Mouse (Mus musculus): ENCODE measurements around the gene Gm9913. TPM values are rescaled to one million over a fixed set of nuclear protein-coding genes. Genes with fewer than 3 reads are reported as not detected.

Gene Gm9913
- polyA plus RNA-seq, 1 experiment from 2014 or later, result 0.36 TPM

- H3K9me3 ChIP-seq (ENCODE audit: control insufficient read depth, low read length), result no peaks in the 10 kb centered on the region
- no peak overlapping the region for H3K4me2 ChIP-seq (ENCODE audit: low read length)
- ATAC-seq (ENCODE audit: insufficient number of reproducible peaks, insufficient read depth, low FRiP score, low read depth), result no peak
- no peak overlapping the region for H3K9ac ChIP-seq (ENCODE audit: low read length)
- H3K4me3 ChIP-seq (ENCODE audit: control insufficient read depth in 1 of 2, insufficient read depth in 1 of 2, low read depth in 1 of 2, low read length in 2 of 2), result no peak overlapping the region
- peaks cover 8 to 21% of the 10 kb centered on the region in 2 experiments; a peak in 3 of 4 replicates for H3K4me1 ChIP-seq (ENCODE audit: control insufficient read depth in 2 of 2, insufficient read depth in 2 of 2, low read length in 2 of 2)
- no peaks in the 10 kb centered on the region for H3K27me3 ChIP-seq (ENCODE audit: control insufficient read depth, insufficient read depth, low read length)
- H3K36me3 ChIP-seq (ENCODE audit: control insufficient read depth, insufficient read depth, low read length), result no peaks in the 10 kb centered on the region
- peak overlapping the region in 1 of 2 experiments; percentile 27; a peak in 1 of 4 replicates for H3K27ac ChIP-seq (replicated peaks in 1 of 2; ENCODE audit: control insufficient read depth in 1 of 2, insufficient read depth in 1 of 2, low read depth in 2 of 2, low read length in 2 of 2)
Measured at GRCm38 (mm10) chr2:125484164-125484563, 20.7 kb upstream of the Gm9913 start.

GRCm38 (mm10) chr2:125484910-125485309, 20.0 kb upstream of the Gm9913 start:
- no peak overlapping the region for H3K4me3 ChIP-seq (ENCODE audit: control insufficient read depth in 1 of 2, insufficient read depth in 1 of 2, low read depth in 1 of 2, low read length in 2 of 2)
- no peak overlapping the region; a peak in 1 of 4 replicates for H3K27ac ChIP-seq (replicated peaks in 1 of 2; ENCODE audit: control insufficient read depth in 1 of 2, insufficient read depth in 1 of 2, low read depth in 2 of 2, low read length in 2 of 2)
- H3K4me1 ChIP-seq (ENCODE audit: control insufficient read depth in 2 of 2, insufficient read depth in 2 of 2, low read length in 2 of 2), result peaks cover 8 to 17% of the 10 kb centered on the region in 2 experiments; a peak in 3 of 4 replicates
- no peak overlapping the region for H3K9ac ChIP-seq (ENCODE audit: low read length)
- no peaks in the 10 kb centered on the region for H3K27me3 ChIP-seq (ENCODE audit: control insufficient read depth, insufficient read depth, low read length)
- H3K36me3 ChIP-seq (ENCODE audit: control insufficient read depth, insufficient read depth, low read length), result no peaks in the 10 kb centered on the region
- H3K4me2 ChIP-seq (ENCODE audit: low read length), result no peak overlapping the region
- ATAC-seq (ENCODE audit: insufficient number of reproducible peaks, insufficient read depth, low FRiP score, low read depth), result no peak
- 60% methylated on average over 9 of the region's 9 CpGs for WGBS
- no peaks in the 10 kb centered on the region for H3K9me3 ChIP-seq (ENCODE audit: control insufficient read depth, low read length)

- 83% methylated on average over 1 of the region's 1 CpGs for WGBS
- Histone ChIP-seq H3K27ac (replicated peaks in 1 of 2; ENCODE audit: control insufficient read depth in 1 of 2, insufficient read depth in 1 of 2, low read depth in 2 of 2, low read length in 2 of 2) (no peak overlapping the region), H3K9ac (ENCODE audit: low read length) (no peak overlapping the region), H3K9me3 (ENCODE audit: control insufficient read depth, low read length) (no peaks in the 10 kb centered on the region), H3K27me3 (ENCODE audit: control insufficient read depth, insufficient read depth, low read length) (no peaks in the 10 kb centered on the region), H3K4me3 (ENCODE audit: control insufficient read depth in 1 of 2, insufficient read depth in 1 of 2, low read depth in 1 of 2, low read length in 2 of 2) (no peak overlapping the region), H3K4me2 (ENCODE audit: low read length) (no peak overlapping the region), H3K36me3 (ENCODE audit: control insufficient read depth, insufficient read depth, low read length) (no peaks in the 10 kb centered on the region), H3K4me1 (ENCODE audit: control insufficient read depth in 2 of 2, insufficient read depth in 2 of 2, low read length in 2 of 2) (peaks cover 7 to 9% of the 10 kb centered on the region in 2 experiments; a peak in 3 of 4 replicates)
- ATAC-seq (ENCODE audit: insufficient number of reproducible peaks, insufficient read depth, low FRiP score, low read depth), result no peak
Measured at GRCm38 (mm10) chr2:125489979-125490378, 14.9 kb upstream of the Gm9913 start.

DNA sequence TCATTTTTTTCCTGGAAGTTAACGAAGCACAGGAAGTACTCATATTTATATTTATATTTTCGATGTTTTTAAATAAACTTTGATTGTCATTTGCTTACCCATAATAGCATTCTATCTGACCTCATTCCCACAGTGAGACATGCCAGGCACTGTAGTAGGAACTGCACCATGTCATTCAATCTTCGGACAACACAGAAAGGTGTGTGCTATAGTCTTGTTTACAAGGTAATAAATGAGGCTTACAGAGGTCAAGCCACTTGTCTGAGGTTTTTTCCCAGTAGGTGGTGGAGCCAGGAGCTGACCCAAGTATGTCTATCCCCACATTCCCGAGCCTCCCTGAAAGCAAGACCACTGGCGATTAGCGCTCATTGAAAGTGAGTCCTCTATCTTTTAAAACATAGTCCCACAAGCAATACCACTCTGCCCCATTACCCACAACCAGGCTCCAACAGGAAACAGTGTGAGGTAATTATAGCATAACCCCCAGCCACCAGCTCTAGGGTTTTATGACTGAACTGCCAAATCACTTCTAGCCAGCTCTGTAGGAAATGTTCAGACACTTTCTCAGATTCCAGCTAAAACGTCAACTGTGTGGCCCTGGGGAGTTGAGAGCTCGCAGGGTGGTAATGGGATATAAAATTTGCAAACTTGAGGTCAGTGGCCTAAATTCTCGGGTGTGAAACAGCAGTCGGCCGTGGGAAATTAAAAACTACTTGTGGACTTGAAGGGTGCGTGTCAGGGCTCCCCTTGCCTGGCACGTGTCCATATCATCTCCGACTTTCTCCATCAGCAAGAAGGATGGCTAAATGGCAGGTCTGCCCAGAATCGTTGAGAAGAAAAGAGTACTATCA, 12.6 kb upstream of the Gm9913 start:
- Histone ChIP-seq H3K4me3 (ENCODE audit: control insufficient read depth in 1 of 2, insufficient read depth in 1 of 2, low read depth in 1 of 2, low read length in 2 of 2) (no peak overlapping the region), H3K27me3 (ENCODE audit: control insufficient read depth, insufficient read depth, low read length) (no peaks in the 10 kb centered on the region), H3K4me1 (ENCODE audit: control insufficient read depth in 2 of 2, insufficient read depth in 2 of 2, low read length in 2 of 2) (peaks cover 6 to 8% of the 10 kb centered on the region in 2 experiments; a peak in 3 of 4 replicates), H3K27ac (replicated peaks in 1 of 2; ENCODE audit: control insufficient read depth in 1 of 2, insufficient read depth in 1 of 2, low read depth in 2 of 2, low read length in 2 of 2) (no peak overlapping the region; a peak in 1 of 4 replicates), H3K9me3 (ENCODE audit: control insufficient read depth, low read length) (no peaks in the 10 kb centered on the region), H3K4me2 (ENCODE audit: low read length) (no peak overlapping the region), H3K36me3 (ENCODE audit: control insufficient read depth, insufficient read depth, low read length) (peaks cover 1% of the 10 kb centered on the region; the same call in 1 of the 2 replicates), H3K9ac (ENCODE audit: low read length) (no peak overlapping the region)
- ATAC-seq (ENCODE audit: insufficient number of reproducible peaks, insufficient read depth, low FRiP score, low read depth), result no peak
- 61% methylated on average over 15 of the region's 15 CpGs for WGBS

GRCm38 (mm10) chr2:125494291-125494690, 10.6 kb upstream of the Gm9913 start:
- Histone ChIP-seq H3K27ac (replicated peaks in 1 of 2; ENCODE audit: control insufficient read depth in 1 of 2, insufficient read depth in 1 of 2, low read depth in 2 of 2, low read length in 2 of 2) (no peak overlapping the region), H3K36me3 (ENCODE audit: control insufficient read depth, insufficient read depth, low read length) (peaks cover 10% of the 10 kb centered on the region; the same call in 1 of the 2 replicates), H3K4me1 (ENCODE audit: control insufficient read depth in 2 of 2, insufficient read depth in 2 of 2, low read length in 2 of 2) (peaks cover 6 to 7% of the 10 kb centered on the region in 2 experiments; a peak in 3 of 4 replicates), H3K4me2 (ENCODE audit: low read length) (no peak overlapping the region), H3K9me3 (ENCODE audit: control insufficient read depth, low read length) (no peaks in the 10 kb centered on the region), H3K27me3 (ENCODE audit: control insufficient read depth, insufficient read depth, low read length) (no peaks in the 10 kb centered on the region), H3K4me3 (ENCODE audit: control insufficient read depth in 1 of 2, insufficient read depth in 1 of 2, low read depth in 1 of 2, low read length in 2 of 2) (no peak overlapping the region), H3K9ac (ENCODE audit: low read length) (no peak overlapping the region)
- ATAC-seq (ENCODE audit: insufficient number of reproducible peaks, insufficient read depth, low FRiP score, low read depth), result no peak
- 83% methylated on average over 2 of the region's 2 CpGs for WGBS

DNA sequence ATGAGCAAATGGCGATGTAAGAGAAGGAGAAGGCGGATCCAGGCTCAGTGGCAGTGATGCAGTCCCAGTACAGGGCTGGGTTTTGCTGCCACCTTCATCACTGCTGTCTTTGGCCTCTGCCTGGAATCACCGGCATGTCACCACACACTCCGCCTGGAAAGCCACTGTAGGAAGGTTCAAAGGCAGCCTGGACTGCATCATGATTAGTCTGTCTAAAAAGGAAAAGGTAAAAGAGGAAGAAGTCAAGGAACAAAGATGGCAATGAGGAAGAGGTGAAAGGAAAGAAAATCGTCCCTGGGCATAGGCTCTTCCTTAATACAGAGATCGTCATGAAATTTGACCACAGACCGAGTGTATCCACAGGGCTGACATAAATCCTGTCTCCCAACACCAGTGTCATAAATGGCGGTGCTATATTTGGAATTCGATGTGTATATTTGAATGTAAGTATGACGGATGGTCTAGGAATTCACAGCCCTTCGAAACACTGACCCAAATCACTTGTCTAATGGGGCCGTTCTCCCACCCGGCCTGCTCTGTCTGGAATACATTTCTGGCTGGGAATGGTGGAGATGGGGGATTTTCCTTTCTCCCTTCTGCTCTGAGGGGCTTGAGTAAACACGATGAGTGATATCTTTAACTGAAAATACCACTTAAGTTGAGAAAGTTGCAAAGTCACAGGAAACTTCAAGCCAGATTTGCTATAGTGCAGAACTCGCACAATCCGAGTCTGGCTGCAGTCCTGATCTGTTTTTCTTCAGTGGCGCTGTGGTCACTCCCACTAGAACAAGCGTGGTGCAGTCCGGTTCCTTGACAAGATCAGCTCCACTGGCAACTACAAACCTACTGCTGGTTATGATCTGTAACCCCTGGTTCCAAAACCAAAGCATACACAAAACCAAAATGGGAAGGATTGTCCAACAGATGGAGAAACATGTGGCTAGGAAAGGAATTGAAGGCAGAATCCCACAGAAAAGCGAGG, 9.8 kb upstream of the Gm9913 start:
- peak overlapping the region; percentile 12 to 41 for H3K27ac ChIP-seq (replicated peaks in 1 of 2; ENCODE audit: control insufficient read depth in 1 of 2, insufficient read depth in 1 of 2, low read depth in 2 of 2, low read length in 2 of 2)
- 54% methylated on average over 20 of the region's 20 CpGs for WGBS
- H3K4me1 ChIP-seq (ENCODE audit: control insufficient read depth in 2 of 2, insufficient read depth in 2 of 2, low read length in 2 of 2), result peaks cover 6 to 7% of the 10 kb centered on the region in 2 experiments; a peak in 3 of 4 replicates
- no peak; the same call in 1 of the 2 replicates for ATAC-seq (ENCODE audit: insufficient number of reproducible peaks, insufficient read depth, low FRiP score, low read depth)
- no peak overlapping the region for H3K9ac ChIP-seq (ENCODE audit: low read length)
- H3K36me3 ChIP-seq (ENCODE audit: control insufficient read depth, insufficient read depth, low read length), result peaks cover 10% of the 10 kb centered on the region; the same call in 1 of the 2 replicates
- no peak overlapping the region for H3K4me2 ChIP-seq (ENCODE audit: low read length)
- no peak overlapping the region for H3K4me3 ChIP-seq (ENCODE audit: control insufficient read depth in 1 of 2, insufficient read depth in 1 of 2, low read depth in 1 of 2, low read length in 2 of 2)
- H3K9me3 ChIP-seq (ENCODE audit: control insufficient read depth, low read length), result no peaks in the 10 kb centered on the region
- no peaks in the 10 kb centered on the region for H3K27me3 ChIP-seq (ENCODE audit: control insufficient read depth, insufficient read depth, low read length)

- Histone ChIP-seq H3K27ac (replicated peaks in 1 of 2; ENCODE audit: control insufficient read depth in 1 of 2, insufficient read depth in 1 of 2, low read depth in 2 of 2, low read length in 2 of 2) (no peak overlapping the region), H3K4me2 (ENCODE audit: low read length) (no peak overlapping the region), H3K36me3 (ENCODE audit: control insufficient read depth, insufficient read depth, low read length) (peaks cover 10% of the 10 kb centered on the region; the same call in 1 of the 2 replicates), H3K4me3 (ENCODE audit: control insufficient read depth in 1 of 2, insufficient read depth in 1 of 2, low read depth in 1 of 2, low read length in 2 of 2) (no peak overlapping the region), H3K4me1 (ENCODE audit: control insufficient read depth in 2 of 2, insufficient read depth in 2 of 2, low read length in 2 of 2) (peaks cover 6 to 7% of the 10 kb centered on the region in 2 experiments; a peak in 3 of 4 replicates), H3K9ac (ENCODE audit: low read length) (no peak overlapping the region), H3K27me3 (ENCODE audit: control insufficient read depth, insufficient read depth, low read length) (no peaks in the 10 kb centered on the region), H3K9me3 (ENCODE audit: control insufficient read depth, low read length) (0 out of 2 replicates have a peak, but pooled peaks cover 3% of the 10 kb centered on the region)
- no peak for ATAC-seq (ENCODE audit: insufficient number of reproducible peaks, insufficient read depth, low FRiP score, low read depth)
- WGBS, result 77% methylated on average over 5 of the region's 5 CpGs
Measured at GRCm38 (mm10) chr2:125496696-125497095, 8.2 kb upstream of the Gm9913 start.
